Mouse (Mus musculus) layer of hippocampus, adult 2 months (tissue): ENCODE data around the gene Hapln4. TPM values are rescaled to one million over a fixed set of nuclear protein-coding genes. Genes with fewer than 3 reads are reported as not detected.

Experiments
- DNase-seq, 2 experiments: peaks; one replicate each; pipeline ENCODE4 v3.0.0; 2022; ENCODE audit warnings: low spot score in 2 of 2
- H3K27ac ChIP-seq: fragments of 200-600 bp; 2 replicates; pipeline ENCODE4 v1.8.1; 2022
- H3K4me3 ChIP-seq: fragments of 200-600 bp; 2 replicates; pipeline ENCODE4 v1.8.1; 2022; ENCODE audit warnings: mild to moderate bottlenecking
- CTCF ChIP-seq: fragments of 200-600 bp; conservative IDR thresholded peaks from 2 replicates; pipeline ENCODE4 v1.8.1; 2022; ENCODE audit warnings: antibody characterized with exemption, mild to moderate bottlenecking, moderate library complexity
- total RNA-seq, 2 experiments: library from RNA; stranded (reverse); gene quantifications; 2 replicates each; pipeline ENCODE4 v1.2.3; 2021

The Hapln4 gene
- total RNA-seq, 2 experiments from 2014 or later, result 89.0 to 99.7 TPM

GRCm38 (mm10) chr8:70112401-70113016 is 29.3 kb downstream of the Hapln4 start:
- Histone ChIP-seq H3K4me3 (no peak overlapping the region), H3K27ac (peak overlapping the region; percentile 43; the same call in 1 of the 2 replicates)
- no peak for TF ChIP-seq CTCF
- DNase-seq, result no peak

- no peak overlapping the region for H3K4me3 ChIP-seq
- TF ChIP-seq CTCF, result no peak
- no peak for DNase-seq
- H3K27ac ChIP-seq, result 0 out of 2 replicates have a peak overlapping the region, but pooled peaks have one; percentile 3
These were observed 31.2 kb downstream of the Hapln4 start for GRCm38 (mm10) chr8:70114488-70114887.

GRCm38 (mm10) chr8:70114892-70115291 is 31.6 kb downstream of the Hapln4 start:
- TF ChIP-seq CTCF, result no peak
- H3K27ac ChIP-seq, result no peak overlapping the region
- H3K4me3 ChIP-seq, result no peak overlapping the region
- no peak for DNase-seq

- no peak for DNase-seq
These were observed 34.4 kb downstream of the Hapln4 start for GRCm38 (mm10) chr8:70117611-70118010.

GRCm38 (mm10) chr8:70118726-70119700 is 35.8 kb downstream of the Hapln4 start:
- H3K27ac ChIP-seq, result peak overlapping the region; percentile 92
- TF ChIP-seq CTCF, result peak; percentile 55
- DNase-seq, result peak; percentile 56 to 79
- H3K4me3 ChIP-seq, result peak overlapping the region; percentile 71

More at GRCm38 (mm10) chr8:70117611-70118010, 34.4 kb downstream of the Hapln4 start:
- TF ChIP-seq CTCF, result no peak
- H3K4me3 ChIP-seq, result peak overlapping the region; percentile 6; the same call in 1 of the 2 replicates
- no peak overlapping the region; the same call in 1 of the 2 replicates for H3K27ac ChIP-seq

GRCm38 (mm10) chr8:70120667-70121066 is 37.4 kb downstream of the Hapln4 start, which contains the start of gene Ncan:
Gene Ncan, minus strand, starts transcription at chr8:70120873.
- DNase-seq, result peak; percentile 88 to 94
- H3K27ac ChIP-seq, result peak within 1 kb of the TSS; percentile 92
- TF ChIP-seq CTCF, result no peak
- H3K4me3 ChIP-seq, result peak within 1 kb of the TSS; percentile 71

GRCm38 (mm10) chr8:70122863-70123262 is 39.6 kb downstream of the Hapln4 start:
- H3K4me3 ChIP-seq, result no peak overlapping the region
- DNase-seq, result no peak
- peak; percentile 84 for TF ChIP-seq CTCF
- H3K27ac ChIP-seq, result no peak overlapping the region

GRCm38 (mm10) chr8:70124992-70125391 is 41.7 kb downstream of the Hapln4 start:
- DNase-seq, result no peak
- no peak for TF ChIP-seq CTCF
- Histone ChIP-seq H3K4me3 (no peak overlapping the region), H3K27ac (no peak overlapping the region)

- DNase-seq, result peak; percentile 64 to 67
- no peak for TF ChIP-seq CTCF
- Histone ChIP-seq H3K27ac (peak overlapping the region; percentile 90), H3K4me3 (no peak overlapping the region)
These were observed 45.2 kb downstream of the Hapln4 start for GRCm38 (mm10) chr8:70128435-70128834.

- no peak for TF ChIP-seq CTCF
- H3K27ac ChIP-seq, result peak overlapping the region; percentile 90
- peak; percentile 73 to 86 for DNase-seq
These were observed 46.2 kb downstream of the Hapln4 start for GRCm38 (mm10) chr8:70129309-70129952.

GRCm38 (mm10) chr8:70130066-70130465 is 46.8 kb downstream of the Hapln4 start:
- no peak for DNase-seq
- no peak for TF ChIP-seq CTCF
- no peak overlapping the region for H3K4me3 ChIP-seq
- H3K27ac ChIP-seq, result peak overlapping the region; percentile 90

More at GRCm38 (mm10) chr8:70129309-70129952, 46.2 kb downstream of the Hapln4 start:
- H3K4me3 ChIP-seq, result no peak overlapping the region

GRCm38 (mm10) chr8:70131166-70131883 is 48.1 kb downstream of the Hapln4 start, which contains the start of gene Nr2c2ap:
Gene Nr2c2ap, plus strand, starts transcription at chr8:70131333.
- Histone ChIP-seq H3K4me3 (peak within 1 kb of the TSS; percentile 77), H3K27ac (peak within 1 kb of the TSS; percentile 90)
- peak; percentile 50 for TF ChIP-seq CTCF
- peak; percentile 73 to 83 for DNase-seq
